Mouse (Mus musculus): ENCODE data around the gene Cdc34b. TPM values are rescaled to one million over a fixed set of nuclear protein-coding genes. Genes with fewer than 3 reads are reported as not detected.

Cdc34b gene
- total and polyA plus RNA-seq, 3 experiments: 0.19 to 0.29 TPM; not detected in 1

- no peaks in the 10 kb centered on the region for H3K9me3 ChIP-seq (replicated peaks; ENCODE audit: insufficient read depth, low read length)
- DNase-seq (ENCODE audit: low read depth, low spot score): peak; percentile 45
- H3K4me1 ChIP-seq (ENCODE audit: control insufficient read depth in 1 of 2, insufficient read depth in 2 of 2, low read length in 2 of 2): no peaks in the 10 kb centered on the region
- no peaks in the 10 kb centered on the region for H3K36me3 ChIP-seq (ENCODE audit: control insufficient read depth in 1 of 2, insufficient read depth in 2 of 2, low read length in 2 of 2)
- H3K79me2 ChIP-seq (ENCODE audit: control insufficient read depth, insufficient read depth, low read length, poor library complexity): no peaks in the 10 kb centered on the region
- H3K27me3 ChIP-seq (ENCODE audit: control insufficient read depth in 1 of 2, insufficient read depth in 2 of 2, low read length in 2 of 2): peaks cover 5 to 6% of the 10 kb centered on the region in 2 experiments; a peak in 3 of 4 replicates
- H3K4me3 ChIP-seq (ENCODE audit: control insufficient read depth in 1 of 2, insufficient read depth in 1 of 2, low read depth in 2 of 2, low read length in 2 of 2): no peak overlapping the region
- no peak overlapping the region for H3K9ac ChIP-seq (ENCODE audit: control insufficient read depth, low read depth, low read length, poor library complexity, severe bottlenecking)
- no peak overlapping the region for H3K27ac ChIP-seq (ENCODE audit: control insufficient read depth, low read depth, low read length)
- TF ChIP-seq EP300 (IDR thresholded peaks at IDR 0.05; ENCODE audit: low read depth in 1 of 2, low read length in 2 of 2) (no peak), CTCF (IDR thresholded peaks at IDR 0.05 in 2 of 3, conservative IDR thresholded peaks at IDR 0.05 in 1 of 3; ENCODE audit: control insufficient read depth in 1 of 3, insufficient read depth in 1 of 3, low read depth in 2 of 3, low read length in 3 of 3, poor library complexity in 1 of 3, severe bottlenecking in 1 of 3) (peak; percentile 12 to 57 (median 35); a peak in 5 of 6 replicates)
Measured at GRCm38 (mm10) chr11:94729565-94729964, 12.0 kb upstream of the Cdc34b start.

- Histone ChIP-seq H3K9me3 (replicated peaks; ENCODE audit: insufficient read depth, low read length) (no peaks in the 10 kb centered on the region), H3K79me2 (ENCODE audit: control insufficient read depth, insufficient read depth, low read length, poor library complexity) (no peaks in the 10 kb centered on the region), H3K9ac (ENCODE audit: control insufficient read depth, low read depth, low read length, poor library complexity, severe bottlenecking) (no peak overlapping the region), H3K27me3 (ENCODE audit: control insufficient read depth in 1 of 2, insufficient read depth in 2 of 2, low read length in 2 of 2) (peaks cover 8 to 10% of the 10 kb centered on the region in 2 experiments; a peak in 3 of 4 replicates), H3K4me1 (ENCODE audit: control insufficient read depth in 1 of 2, insufficient read depth in 2 of 2, low read length in 2 of 2) (no peaks in the 10 kb centered on the region), H3K36me3 (ENCODE audit: control insufficient read depth in 1 of 2, insufficient read depth in 2 of 2, low read length in 2 of 2) (no peaks in the 10 kb centered on the region), H3K4me3 (ENCODE audit: control insufficient read depth in 1 of 2, insufficient read depth in 1 of 2, low read depth in 2 of 2, low read length in 2 of 2) (no peak overlapping the region), H3K27ac (ENCODE audit: control insufficient read depth, low read depth, low read length) (no peak overlapping the region)
- peak; percentile 73 for DNase-seq (ENCODE audit: low read depth, low spot score)
- TF ChIP-seq CTCF (IDR thresholded peaks at IDR 0.05 in 2 of 3, conservative IDR thresholded peaks at IDR 0.05 in 1 of 3; ENCODE audit: control insufficient read depth in 1 of 3, insufficient read depth in 1 of 3, low read depth in 2 of 3, low read length in 3 of 3, poor library complexity in 1 of 3, severe bottlenecking in 1 of 3) (peak; percentile 64 to 92 (median 82)), POLR2AphosphoS5 (IDR thresholded peaks at IDR 0.05; ENCODE audit: borderline replicate concordance, low read depth, low read length) (no peak), ELF1 (IDR thresholded peaks at IDR 0.05; ENCODE audit: low read depth, low read length) (no peak), SMC3 (IDR thresholded peaks at IDR 0.05; ENCODE audit: low read depth, low read length) (peak; percentile 66), MAZ (IDR thresholded peaks at IDR 0.05; ENCODE audit: low read depth, low read length) (no peak), E2F4 (IDR thresholded peaks at IDR 0.05; ENCODE audit: borderline replicate concordance, low read depth, low read length) (no peak), ZC3H11A (IDR thresholded peaks at IDR 0.05; ENCODE audit: low read depth, low read length) (peak; percentile 45), KAT2A (conservative IDR thresholded peaks at IDR 0.05; ENCODE audit: low read depth, low read length) (no peak), RAD21 (IDR thresholded peaks at IDR 0.05; ENCODE audit: low read depth, low read length) (peak; percentile 89), UBTF (IDR thresholded peaks at IDR 0.05; ENCODE audit: borderline replicate concordance, insufficient read depth, low read depth, low read length) (no peak), MYB (IDR thresholded peaks at IDR 0.05; ENCODE audit: low read depth, low read length) (no peak), USF1 (IDR thresholded peaks at IDR 0.05; ENCODE audit: low read depth, low read length) (no peak)
Measured at GRCm38 (mm10) chr11:94730261-94730660, 11.3 kb upstream of the Cdc34b start.

GRCm38 (mm10) chr11:94731229-94731628 lies 10.4 kb upstream of the Cdc34b start:
- no peaks in the 10 kb centered on the region for H3K4me1 ChIP-seq (ENCODE audit: control insufficient read depth in 1 of 2, insufficient read depth in 2 of 2, low read length in 2 of 2)
- H3K27ac ChIP-seq (ENCODE audit: control insufficient read depth, low read depth, low read length): no peak overlapping the region
- H3K4me3 ChIP-seq (ENCODE audit: control insufficient read depth in 1 of 2, insufficient read depth in 1 of 2, low read depth in 2 of 2, low read length in 2 of 2): no peak overlapping the region
- H3K9ac ChIP-seq (ENCODE audit: control insufficient read depth, low read depth, low read length, poor library complexity, severe bottlenecking): no peak overlapping the region
- no peaks in the 10 kb centered on the region for H3K79me2 ChIP-seq (ENCODE audit: control insufficient read depth, insufficient read depth, low read length, poor library complexity)
- no peaks in the 10 kb centered on the region for H3K9me3 ChIP-seq (replicated peaks; ENCODE audit: insufficient read depth, low read length)
- peaks cover 6 to 12% of the 10 kb centered on the region in 2 experiments; a peak in 3 of 4 replicates for H3K27me3 ChIP-seq (ENCODE audit: control insufficient read depth in 1 of 2, insufficient read depth in 2 of 2, low read length in 2 of 2)
- H3K36me3 ChIP-seq (ENCODE audit: control insufficient read depth in 1 of 2, insufficient read depth in 2 of 2, low read length in 2 of 2): no peaks in the 10 kb centered on the region
- DNase-seq (ENCODE audit: low read depth, low spot score): no peak
- TF ChIP-seq MYC (IDR thresholded peaks at IDR 0.05; ENCODE audit: low read depth, low read length) (no peak), BHLHE40 (IDR thresholded peaks at IDR 0.05; ENCODE audit: borderline replicate concordance, low read depth, low read length) (no peak), TCF12 (IDR thresholded peaks at IDR 0.05; ENCODE audit: low read depth, low read length) (no peak), UBTF (IDR thresholded peaks at IDR 0.05; ENCODE audit: borderline replicate concordance, insufficient read depth, low read depth, low read length) (no peak), MEF2A (IDR thresholded peaks at IDR 0.05; ENCODE audit: extremely low read depth, insufficient replicate concordance, low read depth, low read length, poor library complexity, severe bottlenecking) (no peak), JUND (IDR thresholded peaks at IDR 0.05; ENCODE audit: low read depth, low read length) (no peak), CHD1 (IDR thresholded peaks at IDR 0.05; ENCODE audit: low read depth, low read length) (no peak), SIN3A (IDR thresholded peaks at IDR 0.05; ENCODE audit: low read length) (no peak), ZKSCAN1 (IDR thresholded peaks at IDR 0.05; ENCODE audit: low read depth, low read length) (no peak), CHD2 (IDR thresholded peaks at IDR 0.05; ENCODE audit: low read length) (no peak), GABPA (IDR thresholded peaks at IDR 0.05; ENCODE audit: low read depth, low read length) (no peak), USF2 (IDR thresholded peaks at IDR 0.05; ENCODE audit: borderline replicate concordance in 1 of 2, insufficient read depth in 1 of 2, low read depth in 1 of 2, low read length in 2 of 2) (no peak), EP300 (IDR thresholded peaks at IDR 0.05; ENCODE audit: low read depth in 1 of 2, low read length in 2 of 2) (no peak), USF1 (IDR thresholded peaks at IDR 0.05; ENCODE audit: low read depth, low read length) (no peak), POLR2AphosphoS5 (IDR thresholded peaks at IDR 0.05; ENCODE audit: borderline replicate concordance, low read depth, low read length) (no peak)

All from MEL (cell line).